Mouse (Mus musculus): ENCODE measurements at regions not wholly inside any gene's neighbourhood (a gene's known extent, or its start where the extent isn't known, plus 50 kb on each side); places are given as distances from the start of the nearest gene placed in this dataset.

DNA sequence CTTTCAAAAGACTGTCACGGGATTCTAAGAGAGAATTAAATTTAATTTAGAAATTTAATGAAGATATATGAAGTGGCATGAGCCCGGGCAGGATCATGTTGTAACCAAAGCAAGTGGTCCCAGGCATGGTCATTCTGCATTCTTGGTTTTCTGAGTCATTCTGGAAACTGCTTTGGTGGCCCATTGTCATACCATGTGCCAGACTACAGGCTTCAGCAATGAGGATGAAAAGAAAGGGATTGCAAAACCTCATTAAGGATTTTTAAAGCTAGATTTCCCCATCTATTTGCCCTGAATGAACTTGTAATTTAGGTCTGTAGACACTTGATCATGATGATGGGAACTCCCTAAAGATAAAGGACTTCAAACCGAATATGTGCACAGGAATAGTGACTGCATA is 119.4 kb upstream of the Myocd start:
- H3K27ac ChIP-seq (ENCODE audit: low read length): no peak overlapping the region
- no peak overlapping the region for H3K4me2 ChIP-seq (ENCODE audit: low read depth, low read length)
- 82% methylated on average over 3 of the region's 3 CpGs for WGBS
- ATAC-seq (ENCODE audit: insufficient read depth, low FRiP score): no peak
- no peaks in the 10 kb centered on the region for H3K27me3 ChIP-seq (ENCODE audit: control insufficient read depth, insufficient read depth, low read length)
- H3K9ac ChIP-seq (ENCODE audit: low read length): no peak overlapping the region
- H3K36me3 ChIP-seq (ENCODE audit: control insufficient read depth, insufficient read depth, low read length): no peaks in the 10 kb centered on the region
- 0 out of 2 replicates have a peak, but pooled peaks cover 5% of the 10 kb centered on the region for H3K4me1 ChIP-seq (ENCODE audit: control insufficient read depth, insufficient read depth, low read length)
- no peaks in the 10 kb centered on the region for H3K9me3 ChIP-seq (replicated peaks; ENCODE audit: control insufficient read depth, low read length)
- H3K4me3 ChIP-seq (replicated peaks; ENCODE audit: low read length): no peak overlapping the region

DNA sequence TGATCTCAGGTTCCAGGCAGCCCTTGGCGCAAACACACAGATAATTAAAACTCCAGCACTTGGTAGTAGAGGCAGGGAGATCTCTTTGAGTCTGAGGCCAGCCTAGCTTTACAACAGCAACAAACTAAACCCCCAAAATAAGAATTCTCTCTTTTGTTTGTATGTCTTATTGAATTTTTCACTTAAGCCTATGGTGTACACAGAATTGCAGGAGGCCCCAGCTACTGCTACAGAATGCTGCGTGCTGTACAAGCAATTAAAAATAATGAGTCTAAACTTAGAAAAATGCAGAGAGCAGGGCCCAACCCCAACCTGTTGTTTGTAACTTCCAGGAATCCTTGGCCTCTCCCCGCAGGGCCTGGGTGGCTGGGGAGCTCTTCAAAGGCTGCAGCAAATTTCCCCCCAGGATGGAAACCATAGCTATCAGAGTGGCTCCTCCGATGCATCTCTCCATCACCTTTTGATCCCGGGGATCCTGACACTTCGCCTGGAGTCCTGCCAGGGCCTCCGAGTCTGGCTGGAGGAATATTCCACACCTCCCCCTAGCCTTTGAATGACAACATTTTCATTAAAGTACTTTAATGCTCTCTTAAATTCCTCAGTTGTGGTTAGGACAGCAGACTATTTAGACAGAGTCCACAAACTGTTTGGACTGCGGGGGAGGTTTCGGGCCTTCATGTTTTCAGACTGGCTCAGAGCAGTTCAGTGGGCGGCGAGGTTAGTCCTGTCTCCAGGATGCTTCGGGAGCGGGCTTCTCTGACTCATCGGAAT is 116.7 kb upstream of the Myocd start:
- Histone ChIP-seq H3K27ac (ENCODE audit: low read length) (no peak overlapping the region), H3K4me1 (ENCODE audit: control insufficient read depth, insufficient read depth, low read length) (0 out of 2 replicates have a peak, but pooled peaks cover 5% of the 10 kb centered on the region), H3K4me2 (ENCODE audit: low read depth, low read length) (peak overlapping the region; percentile 7; the same call in 1 of the 2 replicates), H3K4me3 (replicated peaks; ENCODE audit: low read length) (no peak overlapping the region), H3K9ac (ENCODE audit: low read length) (no peak overlapping the region), H3K27me3 (ENCODE audit: control insufficient read depth, insufficient read depth, low read length) (no peaks in the 10 kb centered on the region), H3K36me3 (ENCODE audit: control insufficient read depth, insufficient read depth, low read length) (no peaks in the 10 kb centered on the region), H3K9me3 (replicated peaks; ENCODE audit: control insufficient read depth, low read length) (no peaks in the 10 kb centered on the region)
- ATAC-seq (ENCODE audit: insufficient read depth, low FRiP score): no peak
- 27% methylated on average over 14 of the region's 14 CpGs for WGBS

- ATAC-seq (ENCODE audit: insufficient read depth, low FRiP score): no peak
- Histone ChIP-seq H3K9me3 (replicated peaks; ENCODE audit: control insufficient read depth, low read length) (no peaks in the 10 kb centered on the region), H3K36me3 (ENCODE audit: control insufficient read depth, insufficient read depth, low read length) (no peaks in the 10 kb centered on the region), H3K9ac (ENCODE audit: low read length) (no peak overlapping the region), H3K4me2 (ENCODE audit: low read depth, low read length) (no peak overlapping the region), H3K4me1 (ENCODE audit: control insufficient read depth, insufficient read depth, low read length) (peaks cover 4% of the 10 kb centered on the region; the same call in 1 of the 2 replicates), H3K27me3 (ENCODE audit: control insufficient read depth, insufficient read depth, low read length) (no peaks in the 10 kb centered on the region), H3K27ac (ENCODE audit: low read length) (no peak overlapping the region), H3K4me3 (replicated peaks; ENCODE audit: low read length) (no peak overlapping the region)
- WGBS: 69% methylated on average over 5 of the region's 5 CpGs
Observed at GRCm38 (mm10) chr11:65375361-65375760, 105.6 kb upstream of the Myocd start.

GRCm38 (mm10) chr11:65373136-65373535 is 103.3 kb upstream of the Myocd start:
- Histone ChIP-seq H3K9ac (ENCODE audit: low read length) (no peak overlapping the region), H3K9me3 (replicated peaks; ENCODE audit: control insufficient read depth, low read length) (no peaks in the 10 kb centered on the region), H3K36me3 (ENCODE audit: control insufficient read depth, insufficient read depth, low read length) (no peaks in the 10 kb centered on the region), H3K4me1 (ENCODE audit: control insufficient read depth, insufficient read depth, low read length) (peaks cover 4% of the 10 kb centered on the region; the same call in 1 of the 2 replicates), H3K4me2 (ENCODE audit: low read depth, low read length) (no peak overlapping the region), H3K27me3 (ENCODE audit: control insufficient read depth, insufficient read depth, low read length) (no peaks in the 10 kb centered on the region), H3K27ac (ENCODE audit: low read length) (no peak overlapping the region), H3K4me3 (replicated peaks; ENCODE audit: low read length) (no peak overlapping the region)
- ATAC-seq (ENCODE audit: insufficient read depth, low FRiP score): no peak
- 78% methylated on average over 4 of the region's 4 CpGs for WGBS

DNA sequence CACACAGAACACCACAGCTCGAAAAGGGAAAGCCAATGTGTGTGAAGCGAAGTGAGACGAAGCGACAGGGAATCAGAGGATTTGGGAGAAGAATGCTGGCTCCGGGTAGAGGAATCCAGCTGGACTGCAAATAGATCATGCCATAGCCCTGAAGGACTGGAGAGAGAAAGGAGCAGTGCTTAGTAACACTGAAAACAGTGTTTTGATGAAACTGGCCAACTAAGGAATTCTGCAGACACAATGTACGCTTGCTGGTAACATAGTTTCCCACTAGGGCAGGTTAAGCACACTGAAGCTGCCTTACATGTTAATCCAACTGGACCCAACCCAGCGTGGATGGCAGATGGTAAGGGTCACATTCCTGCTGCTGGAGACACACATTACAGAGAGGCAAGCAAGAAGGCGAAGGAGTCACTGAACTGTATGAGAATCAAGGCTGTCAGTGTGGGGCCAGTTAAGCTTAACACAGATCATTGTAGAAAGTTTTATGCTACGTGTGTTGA is 102.6 kb upstream of the Myocd start:
- H3K27me3 ChIP-seq (ENCODE audit: control insufficient read depth, insufficient read depth, low read length): no peaks in the 10 kb centered on the region
- no peaks in the 10 kb centered on the region for H3K36me3 ChIP-seq (ENCODE audit: control insufficient read depth, insufficient read depth, low read length)
- peaks cover 4% of the 10 kb centered on the region; the same call in 1 of the 2 replicates for H3K4me1 ChIP-seq (ENCODE audit: control insufficient read depth, insufficient read depth, low read length)
- no peak; the same call in 1 of the 2 replicates for ATAC-seq (ENCODE audit: insufficient read depth, low FRiP score)
- peak overlapping the region; percentile 68 for H3K27ac ChIP-seq (ENCODE audit: low read length)
- H3K9me3 ChIP-seq (replicated peaks; ENCODE audit: control insufficient read depth, low read length): no peaks in the 10 kb centered on the region
- no peak overlapping the region for H3K9ac ChIP-seq (ENCODE audit: low read length)
- no peak overlapping the region for H3K4me2 ChIP-seq (ENCODE audit: low read depth, low read length)
- no peak overlapping the region for H3K4me3 ChIP-seq (replicated peaks; ENCODE audit: low read length)
- 55% methylated on average over 9 of the region's 9 CpGs for WGBS

DNA sequence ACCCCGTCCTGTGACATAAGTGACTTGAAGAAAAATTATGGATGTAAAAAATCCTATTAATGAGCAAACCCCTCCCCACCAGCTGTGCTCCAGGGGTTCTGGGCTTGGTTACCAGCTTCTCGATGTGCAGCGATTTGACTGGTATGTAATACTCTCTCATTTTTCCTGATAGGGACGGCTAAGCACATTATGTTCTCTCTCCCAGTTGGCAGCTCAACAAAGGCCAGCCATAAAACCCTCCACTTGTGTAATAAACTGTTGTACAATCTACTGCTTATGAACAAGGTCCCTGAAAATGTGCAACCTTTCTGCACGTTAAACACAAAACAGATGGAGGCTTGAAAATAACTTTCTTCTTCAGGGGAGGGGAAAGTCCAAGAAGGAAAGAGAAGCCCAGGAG is 98.0 kb upstream of the Myocd start:
- H3K4me2 ChIP-seq (ENCODE audit: low read depth, low read length): no peak overlapping the region
- H3K9ac ChIP-seq (ENCODE audit: low read length): no peak overlapping the region
- H3K36me3 ChIP-seq (ENCODE audit: control insufficient read depth, insufficient read depth, low read length): no peaks in the 10 kb centered on the region
- H3K27ac ChIP-seq (ENCODE audit: low read length): no peak overlapping the region
- 50% methylated on average over 5 of the region's 5 CpGs for WGBS
- no peak overlapping the region for H3K4me3 ChIP-seq (replicated peaks; ENCODE audit: low read length)
- ATAC-seq (ENCODE audit: insufficient read depth, low FRiP score): no peak
- no peaks in the 10 kb centered on the region for H3K27me3 ChIP-seq (ENCODE audit: control insufficient read depth, insufficient read depth, low read length)
- peaks cover 4% of the 10 kb centered on the region; the same call in 1 of the 2 replicates for H3K4me1 ChIP-seq (ENCODE audit: control insufficient read depth, insufficient read depth, low read length)
- no peaks in the 10 kb centered on the region for H3K9me3 ChIP-seq (replicated peaks; ENCODE audit: control insufficient read depth, low read length)

GRCm38 (mm10) chr11:65366677-65367370 is 97.0 kb upstream of the Myocd start:
- Histone ChIP-seq H3K9ac (ENCODE audit: low read length) (no peak overlapping the region), H3K4me1 (ENCODE audit: control insufficient read depth, insufficient read depth, low read length) (no peaks in the 10 kb centered on the region; the same call in 1 of the 2 replicates), H3K36me3 (ENCODE audit: control insufficient read depth, insufficient read depth, low read length) (no peaks in the 10 kb centered on the region), H3K4me2 (ENCODE audit: low read depth, low read length) (no peak overlapping the region), H3K27ac (ENCODE audit: low read length) (peak overlapping the region; percentile 54; the same call in 1 of the 2 replicates), H3K9me3 (replicated peaks; ENCODE audit: control insufficient read depth, low read length) (no peaks in the 10 kb centered on the region), H3K4me3 (replicated peaks; ENCODE audit: low read length) (no peak overlapping the region), H3K27me3 (ENCODE audit: control insufficient read depth, insufficient read depth, low read length) (no peaks in the 10 kb centered on the region)
- 61% methylated on average over 8 of the region's 8 CpGs for WGBS
- no peak for ATAC-seq (ENCODE audit: insufficient read depth, low FRiP score)

DNA sequence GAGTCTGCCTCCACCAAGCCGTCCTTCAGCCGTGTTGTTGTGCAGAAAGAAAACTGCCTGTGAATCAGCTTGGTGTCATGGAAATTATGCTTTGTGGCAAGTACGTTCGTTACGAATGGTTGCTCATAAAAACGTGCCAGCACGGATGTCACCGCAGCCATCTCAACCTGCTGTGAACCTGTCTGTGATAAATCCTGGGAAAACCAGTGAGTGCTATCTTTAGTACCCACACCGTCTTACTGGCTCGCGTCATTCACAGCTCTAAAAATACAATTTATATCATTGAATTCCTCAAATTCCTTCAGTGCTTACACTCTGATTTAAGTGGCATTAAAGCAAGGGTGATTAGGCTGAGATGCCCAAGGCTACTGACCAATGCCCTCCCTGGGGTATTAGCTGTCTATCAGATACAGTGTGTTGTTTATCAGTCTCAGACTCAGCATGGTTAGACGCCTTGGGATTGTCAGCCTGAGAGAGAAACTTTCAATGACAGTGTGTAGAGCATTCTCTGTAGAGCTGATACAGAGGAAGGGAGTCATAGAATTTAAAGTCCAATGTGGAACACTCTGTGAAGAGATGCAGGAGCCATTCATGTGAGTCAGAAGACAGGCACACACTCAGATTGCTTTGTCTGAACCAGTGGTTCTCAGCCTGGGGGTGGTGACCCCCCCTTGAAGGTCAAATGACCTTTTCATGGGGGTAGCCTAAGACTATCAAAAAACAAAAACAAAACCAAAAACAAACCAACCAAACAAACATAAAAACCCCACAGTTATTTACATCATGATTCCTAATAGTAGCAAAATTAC is 96.2 kb upstream of the Myocd start:
- WGBS: 76% methylated on average over 12 of the region's 12 CpGs
- no peak overlapping the region for H3K9ac ChIP-seq (ENCODE audit: low read length)
- H3K4me1 ChIP-seq (ENCODE audit: control insufficient read depth, insufficient read depth, low read length): no peaks in the 10 kb centered on the region; the same call in 1 of the 2 replicates
- H3K4me2 ChIP-seq (ENCODE audit: low read depth, low read length): no peak overlapping the region
- H3K27me3 ChIP-seq (ENCODE audit: control insufficient read depth, insufficient read depth, low read length): no peaks in the 10 kb centered on the region
- no peak overlapping the region for H3K27ac ChIP-seq (ENCODE audit: low read length)
- ATAC-seq (ENCODE audit: insufficient read depth, low FRiP score): no peak
- H3K36me3 ChIP-seq (ENCODE audit: control insufficient read depth, insufficient read depth, low read length): no peaks in the 10 kb centered on the region
- H3K4me3 ChIP-seq (replicated peaks; ENCODE audit: low read length): no peak overlapping the region
- no peaks in the 10 kb centered on the region for H3K9me3 ChIP-seq (replicated peaks; ENCODE audit: control insufficient read depth, low read length)
